Mouse (Mus musculus) hindbrain, embryonic 11.5 days (tissue): ENCODE results near the gene Slain1. TPM values are rescaled to one million over a fixed set of nuclear protein-coding genes. Genes with fewer than 3 reads are reported as not detected.
A peak's percentile ranks its signal among the peaks of the same experiment; 100 is the strongest.

Experiments used
- ATAC-seq: fragments of 200-750 bp; cut with Nextera tagmentation; 2 replicates; pipeline ENCODE4 v1.8.0; 2017; ENCODE audit warnings: mild to moderate bottlenecking, moderate TSS enrichment, moderate library complexity; ENCODE audit not compliant: low FRiP score
- DNase-seq: peaks from one replicate; pipeline ENCODE4 v3.0.0-alpha.2; 2015; ENCODE audit warnings: low spot score
- H3K27ac ChIP-seq: fragments of 300-500 bp; sonication (generic); 2 replicates; pipeline ENCODE4 v1.5.1; 2014; ENCODE audit warnings: mild to moderate bottlenecking, low read depth, low read length
- H3K27me3 ChIP-seq: fragments of 300-500 bp; sonication (generic); 2 replicates; pipeline ENCODE4 v1.6.1; 2014; ENCODE audit warnings: mild to moderate bottlenecking, low read length, moderate library complexity, mixed read lengths; ENCODE audit not compliant: control insufficient read depth, insufficient read depth
- H3K36me3 ChIP-seq: fragments of 300-500 bp; sonication (generic); 2 replicates; pipeline ENCODE4 v1.6.1; 2014; ENCODE audit warnings: mild to moderate bottlenecking, low read length, moderate library complexity, mixed read lengths; ENCODE audit not compliant: control insufficient read depth, insufficient read depth
- H3K4me1 ChIP-seq: fragments of 300-500 bp; sonication (generic); replicated peaks from 2 replicates; pipeline ENCODE4 v1.6.1; 2014; ENCODE audit warnings: low read length, mixed read lengths; ENCODE audit not compliant: control insufficient read depth, insufficient read depth
- H3K4me2 ChIP-seq: fragments of 300-500 bp; sonication (generic); replicated peaks from 2 replicates; pipeline ENCODE4 v1.6.1; 2014; ENCODE audit warnings: mild to moderate bottlenecking, low read depth, low read length
- H3K4me3 ChIP-seq: fragments of 300-500 bp; sonication (generic); 2 replicates; pipeline ENCODE4 v1.5.1; 2014; ENCODE audit warnings: low read depth, low read length
- H3K9ac ChIP-seq: fragments of 300-500 bp; sonication (generic); 2 replicates; pipeline ENCODE4 v1.6.1; 2014; ENCODE audit warnings: low read depth, low read length
- H3K9me3 ChIP-seq: fragments of 300-500 bp; sonication (generic); 2 replicates; pipeline ENCODE4 v1.6.1; 2016; ENCODE audit warnings: low read length; ENCODE audit not compliant: control insufficient read depth
- WGBS: fragments of 180-500 bp; shearing (Covaris S2); extraction: QIAGEN DNeasy Blood & Tissue Kit; methylation state at CpG from one replicate; pipeline ENCODE4 v1.1.7; 2014; 5-methylcytosine and 5-hydroxymethylcytosine counted together
- polyA plus RNA-seq: library from polyadenylated mRNA; unstranded; fragments of >200 nt; fragmentation: Nextera tagmentation; extraction: Ambion mirVana; gene quantifications from 2 replicates; pipeline ENCODE4 v1.2.1, GENCODE M21; 2014

The Slain1 gene
- polyA plus RNA-seq, 1 experiment from 2014 or later: 13.3 TPM

GRCm38 (mm10) chr14:103643933-103644332 lies 6.1 kb upstream of the Slain1 start:
- no peaks in the 10 kb centered on the region for H3K9me3 ChIP-seq
- ATAC-seq: peak; percentile 65
- peak overlapping the region; percentile 21; the same call in 1 of the 2 replicates for H3K27ac ChIP-seq
- DNase-seq: no peak
- H3K9ac ChIP-seq: no peak overlapping the region
- H3K4me3 ChIP-seq: no peak overlapping the region
- 35% methylated on average over 3 of the region's 3 CpGs for WGBS
- H3K27me3 ChIP-seq: no peaks in the 10 kb centered on the region
- no peaks in the 10 kb centered on the region for H3K4me1 ChIP-seq
- no peaks in the 10 kb centered on the region for H3K36me3 ChIP-seq
- no peak overlapping the region for H3K4me2 ChIP-seq

GRCm38 (mm10) chr14:103647981-103648380 lies 2.0 kb upstream of the Slain1 start:
- ATAC-seq (no peak), DNase-seq (no peak)
- H3K27ac ChIP-seq: no peak overlapping the region
- H3K4me3 ChIP-seq: no peak overlapping the region
- no peak overlapping the region for H3K4me2 ChIP-seq
- WGBS: 51% methylated on average over 2 of the region's 2 CpGs
- no peaks in the 10 kb centered on the region for H3K36me3 ChIP-seq
- H3K27me3 ChIP-seq: no peaks in the 10 kb centered on the region
- H3K9ac ChIP-seq: no peak overlapping the region
- peaks cover 3% of the 10 kb centered on the region; the same call in 1 of the 2 replicates for H3K4me1 ChIP-seq
- no peaks in the 10 kb centered on the region for H3K9me3 ChIP-seq

- 29% methylated on average over 12 of the region's 12 CpGs for WGBS
- DNase-seq: peak; percentile 67
- Histone ChIP-seq H3K4me1 (peaks cover 3% of the 10 kb centered on the region; the same call in 1 of the 2 replicates), H3K9me3 (no peaks in the 10 kb centered on the region), H3K27ac (peak overlapping the region; percentile 33; the same call in 1 of the 2 replicates), H3K27me3 (no peaks in the 10 kb centered on the region), H3K4me3 (no peak overlapping the region), H3K36me3 (no peaks in the 10 kb centered on the region), H3K4me2 (no peak overlapping the region), H3K9ac (no peak overlapping the region)
- ATAC-seq: no peak
These were observed 1.3 kb upstream of the Slain1 start for GRCm38 (mm10) chr14:103648623-103649255.

- peak overlapping the region; percentile 55 for H3K4me2 ChIP-seq
- H3K27me3 ChIP-seq: no peaks in the 10 kb centered on the region
- no peak for ATAC-seq
- 35% methylated on average over 4 of the region's 4 CpGs for WGBS
- peak; percentile 34 for DNase-seq
- H3K27ac ChIP-seq: no peak overlapping the region
- H3K9ac ChIP-seq: no peak overlapping the region
- peaks cover 3% of the 10 kb centered on the region; the same call in 1 of the 2 replicates for H3K4me1 ChIP-seq
- no peaks in the 10 kb centered on the region for H3K9me3 ChIP-seq
- H3K4me3 ChIP-seq: peak overlapping the region; percentile 93; the same call in 1 of the 2 replicates
- H3K36me3 ChIP-seq: no peaks in the 10 kb centered on the region
These were observed 726 bp upstream of the Slain1 start for GRCm38 (mm10) chr14:103649302-103649701.

- Histone ChIP-seq H3K4me3 (peak overlapping the region; percentile 93), H3K27ac (peak overlapping the region; percentile 97), H3K36me3 (no peaks in the 10 kb centered on the region), H3K4me2 (peak overlapping the region; percentile 55), H3K9ac (peak overlapping the region; percentile 87), H3K27me3 (no peaks in the 10 kb centered on the region), H3K9me3 (no peaks in the 10 kb centered on the region), H3K4me1 (peaks cover 3% of the 10 kb centered on the region; the same call in 1 of the 2 replicates)
- ATAC-seq (peak; percentile 78), DNase-seq (peak; percentile 81)
- 0% methylated on average over 47 of the region's 67 CpGs for WGBS
These were observed 529 bp downstream of the Slain1 start for GRCm38 (mm10) chr14:103650413-103651101.

- no peak; the same call in 1 of the 2 replicates for ATAC-seq
- Histone ChIP-seq H3K4me3 (peak overlapping the region; percentile 93), H3K4me1 (peaks cover 3% of the 10 kb centered on the region; the same call in 1 of the 2 replicates), H3K36me3 (no peaks in the 10 kb centered on the region), H3K4me2 (peak overlapping the region; percentile 55), H3K27me3 (no peaks in the 10 kb centered on the region), H3K9me3 (no peaks in the 10 kb centered on the region), H3K9ac (peak overlapping the region; percentile 87), H3K27ac (peak overlapping the region; percentile 97; the same call in 1 of the 2 replicates)
- no peak for DNase-seq
- WGBS: 3% methylated on average over 11 of the region's 11 CpGs
These were observed 1.1 kb downstream of the Slain1 start for GRCm38 (mm10) chr14:103651106-103651505.

- peaks cover 3% of the 10 kb centered on the region; the same call in 1 of the 2 replicates for H3K4me1 ChIP-seq
- WGBS: 54% methylated on average over 2 of the region's 2 CpGs
These were observed 1.5 kb downstream of the Slain1 start for GRCm38 (mm10) chr14:103651562-103651961.

GRCm38 (mm10) chr14:103652524-103652923 lies 2.5 kb downstream of the Slain1 start:
- Histone ChIP-seq H3K4me3 (no peak overlapping the region), H3K9me3 (no peaks in the 10 kb centered on the region), H3K4me2 (0 out of 2 replicates have a peak overlapping the region, but pooled peaks have one; percentile 11), H3K4me1 (peaks cover 3% of the 10 kb centered on the region; the same call in 1 of the 2 replicates), H3K36me3 (no peaks in the 10 kb centered on the region), H3K9ac (no peak overlapping the region), H3K27ac (no peak overlapping the region), H3K27me3 (no peaks in the 10 kb centered on the region)
- DNase-seq (no peak), ATAC-seq (no peak)
- WGBS: 83% methylated on average over 5 of the region's 5 CpGs

More at GRCm38 (mm10) chr14:103651562-103651961, 1.5 kb downstream of the Slain1 start:
- Histone ChIP-seq H3K9ac (no peak overlapping the region), H3K27ac (no peak overlapping the region), H3K4me2 (peak overlapping the region; percentile 55), H3K27me3 (no peaks in the 10 kb centered on the region), H3K9me3 (no peaks in the 10 kb centered on the region), H3K4me3 (peak overlapping the region; percentile 93), H3K36me3 (no peaks in the 10 kb centered on the region)
- DNase-seq (no peak), ATAC-seq (no peak)
